Comparison of ENCODE assay signal across 22 mouse cellular contexts in genomic region chr12:73837036-73837435, GRCm38 (mm10).
"Had no signal": no experiment of that assay in that cellular context is flagged by ENCODE, and none has a peak within 500 bp of the region (broad histone marks: within the 10 kb centered on the region; RNA-seq: fewer than 3 reads in every experiment).

No protein-coding gene starts in this region.

- H3K27ac ChIP-seq: limb, embryonic 12.5 days; limb, embryonic 15.5 days; liver, embryonic 14.5 days; macrophage; midbrain, embryonic 12.5 days; midbrain, embryonic 15.5 days; neural tube, embryonic 12.5 days; neural tube, embryonic 15.5 days; stomach, postnatal 0 days had no signal

- H3K27me3 ChIP-seq: limb, embryonic 12.5 days; limb, embryonic 15.5 days; midbrain, embryonic 12.5 days; midbrain, embryonic 15.5 days; neural tube, embryonic 12.5 days; neural tube, embryonic 15.5 days had no signal

- H3K9me3 ChIP-seq: limb, embryonic 12.5 days; limb, embryonic 15.5 days; midbrain, embryonic 12.5 days; midbrain, embryonic 15.5 days; neural tube, embryonic 12.5 days; neural tube, embryonic 15.5 days had no signal

- ATAC-seq: liver, postnatal 0 days; lung, postnatal 0 days; midbrain, embryonic 15.5 days had no signal

- H3K9ac ChIP-seq: limb, embryonic 12.5 days; limb, embryonic 15.5 days; liver, embryonic 14.5 days; liver, postnatal 0 days; lung, embryonic 14.5 days; midbrain, embryonic 12.5 days; midbrain, embryonic 15.5 days; neural tube, embryonic 12.5 days; neural tube, embryonic 15.5 days had no signal

- H3K4me1 ChIP-seq: limb, embryonic 12.5 days; midbrain, embryonic 15.5 days; neural tube, embryonic 12.5 days; neural tube, embryonic 15.5 days had no signal

- H3K4me2 ChIP-seq: limb, embryonic 12.5 days; limb, embryonic 15.5 days; liver, embryonic 11.5 days; lung, embryonic 14.5 days; midbrain, embryonic 12.5 days; midbrain, embryonic 15.5 days; neural tube, embryonic 12.5 days; neural tube, embryonic 15.5 days had no signal

- DNase-seq: kidney, postnatal 14 days; kidney, postnatal 4 days; left cerebral cortex, postnatal 4 days; liver, postnatal 0 days; lung, embryonic 14.5 days; right cerebral cortex, adult 18-20 months; right cerebral cortex, postnatal 14 days; right cerebral cortex, postnatal 4 days; thymus, adult 2 months; thymus, postnatal 14 days; thymus, postnatal 4 days had no signal

- H3K36me3 ChIP-seq: limb, embryonic 12.5 days; limb, embryonic 15.5 days; midbrain, embryonic 12.5 days; midbrain, embryonic 15.5 days; neural tube, embryonic 12.5 days; neural tube, embryonic 15.5 days had no signal

- H3K4me3 ChIP-seq: limb, embryonic 12.5 days; limb, embryonic 15.5 days; midbrain, embryonic 12.5 days; midbrain, embryonic 15.5 days; neural tube, embryonic 12.5 days; neural tube, embryonic 15.5 days had no signal
